Mouse (Mus musculus) Patski (cell line): Measurements from ENCODE around the gene Olfr1080. TPM values are rescaled to one million over a fixed set of nuclear protein-coding genes. Genes with fewer than 3 reads are reported as not detected.
"Not testable (repeated sequence)": the region's sequence is repeated elsewhere in the genome, so short reads cannot be mapped to it uniquely, and the experiment has no call there.

Source experiments
- ATAC-seq: fragments of 100-300 bp; one replicate; pipeline ENCODE4 v1.8.0; 2021
- CTCF ChIA-PET: fragments of 350-600 bp; sonication (Branson Sonifier 250); formaldehyde crosslinking; loops from one replicate; lab custom pipeline; 2022; ENCODE audit warnings: inconsistent platforms; lab: Charles Lee
- POLR2A ChIA-PET: fragments of 350-600 bp; sonication (Branson Sonifier 250); formaldehyde crosslinking; loops from one replicate; lab custom pipeline; 2022; ENCODE audit warnings: antibody characterized with exemption, inconsistent platforms; lab: Charles Lee
- DNase-seq: peaks from one replicate; pipeline ENCODE4 v3.0.0-alpha.2; 2011; ENCODE audit warnings: low read depth, low spot score
- H3K27me3 ChIP-seq: fragments of 371-371 bp; one replicate; pipeline ENCODE4 v1.5.1; 2021
- CTCF ChIP-seq: fragments of 100-300 bp; IDR thresholded peaks from one replicate; pipeline ENCODE4 v1.5.1; 2021
- in situ Hi-C: fragments of 300-500 bp; cut with MboI; formaldehyde crosslinking; loops from 3 replicates; pipeline ENCODE4 v1.11.1; 2018; ENCODE audit warnings: low pct_unique_long_range_greater_than_20kb, mixed read lengths
- polyA plus RNA-seq: library from polyadenylated mRNA; unstranded; gene quantifications from one replicate; pipeline ENCODE4 v1.2.3, GENCODE M21; 2021

Olfr1080 gene
- polyA plus RNA-seq = not detected

- CTCF ChIA-PET, H3K27me3 ChIP-seq, POLR2A ChIA-PET, in situ Hi-C loops, ATAC-seq, DNase-seq: not testable (repeated sequence)
These were observed at the start of gene Olfr1080 for GRCm38 (mm10) chr2:86558135-86558534. Gene Olfr1080 (minus strand): TSS chr2:86558235.

- POLR2A ChIA-PET, in situ Hi-C loops, DNase-seq, H3K27me3 ChIP-seq, ATAC-seq, CTCF ChIA-PET: not testable (repeated sequence)
These were observed 40.8 kb upstream of the Olfr1080 start, which contains the start of gene Olfr1082 for GRCm38 (mm10) chr2:86598866-86599265. Gene Olfr1082 (minus strand): TSS chr2:86598966.

- no peak for DNase-seq
- in situ Hi-C loops = no loop called here
- no peaks in the 10 kb centered on the region for H3K27me3 ChIP-seq
- ATAC-seq = no peak
- ChIA-PET CTCF (no interaction called here), POLR2A (no interaction called here)
- no peak for TF ChIP-seq CTCF
These were observed 15.7 kb downstream of the Olfr1080 start, which contains the start of gene Olfr1079 for GRCm38 (mm10) chr2:86542380-86542779. Gene Olfr1079 (minus strand): TSS chr2:86542480.

GRCm38 (mm10) chr2:86530991-86531390 lies 27.0 kb downstream of the Olfr1080 start:
- ATAC-seq (no peak), DNase-seq (no peak)
- in situ Hi-C loops = no loop called here
- H3K27me3 ChIP-seq = no peaks in the 10 kb centered on the region
- POLR2A ChIA-PET = no interaction called here
- CTCF ChIA-PET = no interaction called here
- TF ChIP-seq CTCF = no peak

- ATAC-seq (no peak), DNase-seq (no peak)
- POLR2A ChIA-PET = no interaction called here
- TF ChIP-seq CTCF = no peak
- CTCF ChIA-PET = no interaction called here
- no peaks in the 10 kb centered on the region for H3K27me3 ChIP-seq
- in situ Hi-C loops = no loop called here
These were observed 49.9 kb downstream of the Olfr1080 start, which contains the start of gene Olfr1076 for GRCm38 (mm10) chr2:86508161-86508560. Gene Olfr1076 (plus strand): TSS chr2:86508461.

Other genes with a start within 250 kb of the Olfr1080 start
- not detected for gene Olfr1053, start 243.0 kb downstream of the Olfr1080 start, polyA plus RNA-seq
- not detected for gene Olfr1054, start 222.8 kb downstream of the Olfr1080 start, polyA plus RNA-seq
- not detected for gene Olfr1055, start 208.0 kb downstream of the Olfr1080 start, polyA plus RNA-seq
- not detected for gene Olfr1056, start 195.8 kb downstream of the Olfr1080 start, polyA plus RNA-seq
- gene Olfr1057, start 179.8 kb downstream of the Olfr1080 start, polyA plus RNA-seq = not detected
- not detected for gene Olfr1058, start 169.7 kb downstream of the Olfr1080 start, polyA plus RNA-seq
- not detected for gene Olfr1061, start 144.2 kb downstream of the Olfr1080 start, polyA plus RNA-seq
- not detected for gene Olfr1062, start 131.5 kb downstream of the Olfr1080 start, polyA plus RNA-seq
- gene Olfr1065, start 107.6 kb downstream of the Olfr1080 start, polyA plus RNA-seq = not detected
- gene Olfr1066, start 102.0 kb downstream of the Olfr1080 start, polyA plus RNA-seq = not detected
- gene Olfr228, start 70.8 kb downstream of the Olfr1080 start, polyA plus RNA-seq = not detected
- gene Olfr1076, start 49.8 kb downstream of the Olfr1080 start, polyA plus RNA-seq = not detected
- gene Olfr1079, start 15.8 kb downstream of the Olfr1080 start, polyA plus RNA-seq = not detected
- gene Olfr1082, start 40.7 kb upstream of the Olfr1080 start, polyA plus RNA-seq = not detected
- not detected for gene Olfr1084, start 81.5 kb upstream of the Olfr1080 start, polyA plus RNA-seq
- gene Olfr1085, start 103.8 kb upstream of the Olfr1080 start, polyA plus RNA-seq = not detected
- not detected for gene Olfr1086, start 121.9 kb upstream of the Olfr1080 start, polyA plus RNA-seq
- gene Olfr1087, start 140.2 kb upstream of the Olfr1080 start, polyA plus RNA-seq = not detected
- gene Olfr1089, start 175.5 kb upstream of the Olfr1080 start, polyA plus RNA-seq = not detected
- not detected for gene Olfr1090, start 200.8 kb upstream of the Olfr1080 start, polyA plus RNA-seq
- not detected for gene Olfr1093, start 224.2 kb upstream of the Olfr1080 start, polyA plus RNA-seq